Mouse (Mus musculus) kidney, postnatal 36 days (tissue): Measurements from ENCODE around the gene Lrwd1.
"Not testable (repeated sequence)": the region's sequence is repeated elsewhere in the genome, so short reads cannot be mapped to it uniquely, and the experiment has no call there.

ENCODE experiments used
- DNase-seq, 2 experiments: peaks; one replicate each; pipeline ENCODE4 v3.0.0; 2021 to 2022; ENCODE audit warnings: mixed read lengths in 2 of 2

The Lrwd1 gene

DNA sequence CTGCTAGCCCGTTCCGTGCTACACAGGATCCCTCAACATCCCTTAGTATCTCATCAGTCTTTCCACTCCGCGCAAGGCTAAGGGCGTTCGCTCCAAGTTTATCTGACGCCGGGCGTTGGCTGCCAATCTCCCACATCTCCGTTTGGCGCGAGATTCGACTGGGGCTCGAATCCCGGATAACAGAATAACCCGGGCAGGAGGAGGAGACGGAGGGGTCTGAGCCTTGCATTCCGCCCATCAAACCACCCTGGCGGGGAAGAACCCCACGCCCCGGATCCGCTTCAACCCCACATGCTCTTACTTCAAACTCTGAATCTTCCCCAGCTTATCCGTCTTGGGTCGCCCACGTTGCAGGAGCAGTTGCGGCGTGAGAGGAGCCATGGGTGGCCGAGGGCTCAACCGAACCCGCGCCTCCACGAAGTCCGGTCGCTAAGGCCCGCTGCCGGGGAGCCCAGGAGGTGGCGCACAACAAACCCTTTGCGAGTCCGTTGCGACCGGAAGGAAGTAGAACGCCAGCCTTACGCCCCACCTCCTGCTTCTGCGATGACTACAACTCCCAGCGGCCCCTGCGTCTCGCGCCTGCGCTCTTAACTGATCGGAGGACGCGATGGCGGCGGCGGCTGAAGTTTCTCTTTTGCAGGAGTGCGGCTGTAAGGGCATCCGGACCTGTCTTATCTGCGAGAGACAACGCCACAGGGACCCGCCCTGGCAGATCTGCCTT lies at the start of gene Lrwd1, which contains the start of gene Alkbh4:
Gene Lrwd1, minus strand, starts transcription at position 504 of the 721 bp plus-strand sequence.
Gene Alkbh4, plus strand, starts transcription at position 576 of the 721 bp plus-strand sequence.
- peak; percentile 98 for DNase-seq

DNA sequence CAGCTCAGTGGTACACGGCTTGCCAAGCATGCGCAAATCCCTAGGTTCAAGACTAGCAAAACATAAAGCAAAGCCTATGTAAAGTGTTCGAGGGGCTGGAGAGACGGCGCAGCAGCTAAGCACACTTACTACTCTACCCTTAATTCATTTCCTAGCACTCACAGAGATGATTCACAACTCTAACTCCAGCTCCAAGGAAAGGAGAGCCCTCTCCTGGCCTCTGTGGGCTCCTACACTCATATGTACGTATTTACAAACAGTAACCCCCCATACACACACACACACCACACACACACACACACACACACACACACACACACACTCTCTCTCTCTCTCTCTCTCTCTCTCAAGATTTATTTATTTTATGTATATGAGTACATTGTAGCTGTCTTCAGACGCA lies 47.9 kb upstream of the Lrwd1 start:
- no peak for DNase-seq

DNA sequence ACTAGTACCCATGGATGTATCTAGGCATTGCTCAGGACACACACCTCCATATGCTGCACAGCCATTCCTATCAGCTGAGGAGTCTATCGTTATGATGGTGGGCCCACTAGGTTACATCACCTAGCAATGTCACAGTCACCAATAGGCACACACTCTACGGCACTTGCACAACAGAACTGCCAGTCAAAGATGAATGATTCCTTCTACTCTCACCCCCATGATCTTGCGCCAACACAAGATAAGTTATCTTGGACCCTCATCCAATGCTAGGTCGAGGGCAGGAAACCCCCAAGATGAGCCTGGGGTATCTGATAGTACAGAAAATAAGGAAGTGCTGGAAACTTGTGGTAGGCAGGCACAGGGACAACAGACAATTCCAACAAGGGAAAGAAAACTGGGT lies 47.0 kb upstream of the Lrwd1 start:
- DNase-seq, result no peak

GRCm38 (mm10) chr5:136182049-136182448 lies 46.2 kb upstream of the Lrwd1 start:
- no peak for DNase-seq

DNA sequence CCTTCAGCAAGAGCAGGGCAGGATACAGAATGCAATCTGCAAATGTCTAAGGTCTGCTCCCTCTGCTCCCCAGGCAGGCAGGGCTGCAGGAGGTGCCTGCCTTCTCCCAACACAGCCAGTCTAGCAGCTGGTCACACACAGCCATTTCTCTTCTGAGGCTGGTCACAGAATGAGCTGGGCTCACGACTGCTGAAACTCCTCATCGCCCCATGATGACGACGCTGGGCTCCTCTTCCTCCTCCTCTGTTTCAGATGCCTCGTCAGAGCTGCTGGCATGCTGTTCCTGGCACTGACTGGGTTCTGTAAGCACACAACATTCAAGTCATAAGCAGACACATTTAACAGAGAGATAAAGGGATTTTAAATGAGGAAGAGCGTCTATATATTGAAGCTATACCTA lies 45.3 kb upstream of the Lrwd1 start:
- no peak for DNase-seq

DNA sequence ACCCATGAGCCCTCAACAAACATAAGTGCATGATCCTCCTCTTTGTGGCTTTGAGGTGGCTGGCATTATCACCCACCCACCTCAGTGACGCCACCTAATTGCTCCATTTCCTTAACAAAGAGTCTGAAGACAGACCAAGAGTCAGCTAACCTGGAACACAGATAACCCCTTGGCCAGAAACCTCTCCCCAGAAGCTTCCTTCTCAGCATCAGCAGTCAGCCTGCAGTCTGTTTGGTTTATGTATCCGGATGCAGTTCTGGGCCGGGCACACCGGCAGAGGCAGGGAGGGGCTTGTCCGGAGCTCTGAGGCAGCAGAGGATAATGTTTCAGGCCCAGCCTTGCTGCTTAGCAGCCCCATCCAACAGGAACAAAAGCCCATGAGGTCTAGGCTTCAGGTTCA lies 43.7 kb upstream of the Lrwd1 start:
- DNase-seq, result no peak

GRCm38 (mm10) chr5:136173606-136174463 lies 38.0 kb upstream of the Lrwd1 start:
- peak; percentile 79 to 83 for DNase-seq

- DNase-seq, result no peak
These were observed 37.1 kb upstream of the Lrwd1 start for GRCm38 (mm10) chr5:136172939-136173338.

DNA sequence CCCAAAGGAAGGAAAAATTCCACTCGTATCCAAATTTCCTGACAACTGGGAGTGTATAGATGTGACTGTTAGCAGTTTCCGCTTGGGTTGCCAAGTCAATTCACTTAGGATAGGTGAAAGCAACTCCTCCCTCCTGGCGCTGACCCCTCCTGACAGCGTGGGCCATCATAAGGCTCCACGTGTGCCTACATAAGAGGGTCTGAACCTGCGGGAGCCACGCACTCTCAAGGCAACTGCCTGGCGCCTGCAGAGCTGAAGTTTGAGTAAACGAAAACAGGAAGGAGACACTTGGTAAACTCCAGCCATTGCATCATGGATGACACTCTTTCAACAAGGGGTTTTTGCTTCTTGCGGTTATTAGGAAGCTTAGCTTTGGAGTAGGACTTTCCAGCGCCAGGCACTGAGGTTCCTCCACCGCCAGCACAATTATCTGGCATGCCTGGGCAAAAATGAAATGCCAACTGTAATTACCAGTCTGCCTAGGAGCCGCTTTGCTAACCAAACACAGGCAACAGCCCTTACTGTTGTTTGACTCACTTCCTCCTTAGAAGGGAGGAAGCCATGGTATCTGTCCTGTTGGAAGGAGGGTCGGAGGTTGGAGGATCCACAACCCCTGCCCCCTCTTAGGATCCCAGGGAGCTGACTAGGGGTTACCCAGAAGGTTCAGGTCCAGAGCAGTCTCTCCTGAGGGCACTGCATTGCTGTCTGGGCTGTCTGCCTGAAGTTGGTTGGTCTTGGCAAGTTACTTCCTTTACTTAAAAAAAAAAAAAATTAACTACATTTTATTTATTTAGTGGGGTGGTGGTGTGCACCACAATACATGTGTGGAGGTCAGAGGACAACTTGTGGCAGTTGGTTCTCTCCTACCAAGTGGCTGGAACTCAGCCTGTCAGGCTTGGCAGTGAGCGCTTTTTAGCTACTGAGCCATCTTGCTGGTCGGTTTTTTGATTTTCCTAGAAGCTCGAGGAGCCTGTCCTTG lies 35.8 kb upstream of the Lrwd1 start:
- DNase-seq, result peak in 1 of 2 experiments; percentile 12

DNA sequence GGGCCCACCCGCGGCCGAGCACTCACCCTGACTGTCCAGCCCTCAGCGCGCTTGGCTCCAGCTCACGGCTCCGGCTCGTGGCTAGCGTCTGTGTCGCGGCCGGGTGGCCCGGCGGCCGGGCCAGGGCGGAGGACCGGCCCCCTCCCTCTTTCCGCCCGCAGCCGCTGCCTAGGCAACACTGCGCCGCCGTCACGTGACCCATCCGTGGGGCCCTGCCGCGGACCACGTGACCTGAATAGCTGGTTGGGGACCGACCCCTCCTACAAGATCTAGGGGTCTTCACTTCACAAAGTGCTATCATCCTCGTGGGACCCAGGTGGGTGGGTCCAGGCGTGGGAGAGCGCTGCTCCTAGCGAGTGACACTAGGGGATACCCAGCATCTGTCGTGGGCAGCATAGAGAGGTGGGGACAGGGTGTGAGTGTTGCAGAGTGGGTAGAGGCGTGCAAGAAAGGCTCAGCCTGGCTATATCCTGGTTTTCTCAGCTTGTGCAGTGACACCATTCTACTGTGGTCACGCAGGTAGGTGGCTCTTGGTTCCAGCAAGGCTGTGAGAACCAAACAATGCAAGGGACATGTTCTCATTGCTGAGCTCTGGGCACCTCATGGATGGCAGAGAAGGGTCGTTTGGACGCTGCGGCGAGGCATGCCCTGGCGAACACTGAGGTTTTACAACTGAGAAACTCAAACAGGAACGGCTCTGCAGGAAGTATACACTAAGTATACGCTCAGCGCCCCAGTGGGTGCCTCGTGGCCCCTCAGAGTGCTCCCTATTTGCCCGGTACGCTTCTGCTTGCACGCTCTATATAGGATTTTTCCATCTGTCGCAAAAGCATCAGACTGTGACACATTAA lies 34.9 kb upstream of the Lrwd1 start, which contains the start of gene Orai2:
Gene Orai2, minus strand, starts transcription at position 202 of the 851 bp plus-strand sequence.
- DNase-seq, result peak; percentile 75 to 89

DNA sequence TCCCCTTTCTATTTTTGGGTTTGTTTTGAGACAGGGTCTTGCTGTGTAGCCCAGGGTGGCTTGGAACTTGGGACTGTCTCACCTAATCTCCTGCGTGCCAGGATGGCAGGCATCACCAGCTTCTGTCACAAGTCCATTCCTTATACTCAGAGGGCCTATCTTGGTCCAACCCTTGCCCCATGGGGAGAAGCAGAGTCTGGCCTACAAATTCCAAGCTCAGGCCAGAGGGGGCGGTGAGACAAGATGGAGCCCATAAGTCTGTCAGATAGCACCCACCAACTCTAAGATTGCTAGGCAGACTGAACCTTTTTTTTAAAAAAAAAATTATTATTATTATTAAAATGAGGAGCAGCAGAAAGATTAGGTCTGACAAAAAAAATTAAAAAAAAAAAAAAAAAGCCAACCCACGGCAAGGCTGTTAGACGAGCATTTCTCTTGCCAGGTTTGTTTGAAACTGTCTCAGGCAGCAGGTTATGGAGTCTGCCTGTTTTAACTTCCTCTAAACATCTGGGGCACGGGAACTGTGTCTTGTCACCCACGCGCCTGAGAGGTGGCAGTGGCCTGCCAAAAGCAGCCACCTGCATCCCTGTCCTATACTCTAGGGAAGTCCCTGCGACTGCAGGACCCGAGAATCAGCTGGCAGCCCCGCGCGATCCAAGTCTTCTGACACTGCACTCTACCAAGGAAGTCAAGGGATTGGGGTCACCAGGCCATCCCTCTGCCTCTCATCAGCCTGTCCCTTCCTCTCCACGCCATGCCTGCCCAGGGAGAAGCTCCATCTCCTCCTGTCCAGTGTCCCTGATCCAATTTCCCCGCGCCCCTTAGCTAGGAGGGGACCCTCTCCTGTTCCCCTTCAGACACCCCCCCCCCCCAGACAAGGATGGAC lies 34.0 kb upstream of the Lrwd1 start:
- DNase-seq, result peak; percentile 18 to 43

GRCm38 (mm10) chr5:136168071-136168470 lies 32.2 kb upstream of the Lrwd1 start:
- DNase-seq, result no peak

DNA sequence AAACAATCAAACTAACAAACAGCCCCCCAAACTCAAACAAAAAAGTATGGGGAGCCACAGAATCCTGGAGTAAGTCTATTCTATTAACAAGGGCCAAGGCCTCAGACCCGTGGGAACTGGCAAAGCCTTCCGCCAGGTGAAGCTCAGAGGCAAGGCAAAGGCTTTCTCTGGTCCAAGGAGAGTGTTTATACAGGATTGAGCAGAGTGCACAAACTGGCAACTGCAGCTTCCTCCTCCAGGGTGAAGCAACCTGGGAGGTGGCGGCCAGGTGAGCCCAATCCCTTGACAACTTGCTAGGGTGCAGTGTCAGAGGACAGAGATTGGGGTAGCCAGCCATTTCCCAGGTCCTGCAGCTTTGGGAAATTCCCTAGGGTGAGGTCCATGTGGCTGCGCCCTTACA lies 31.4 kb upstream of the Lrwd1 start:
- DNase-seq, result no peak

GRCm38 (mm10) chr5:136165246-136165645 lies 29.4 kb upstream of the Lrwd1 start:
- no peak for DNase-seq

DNA sequence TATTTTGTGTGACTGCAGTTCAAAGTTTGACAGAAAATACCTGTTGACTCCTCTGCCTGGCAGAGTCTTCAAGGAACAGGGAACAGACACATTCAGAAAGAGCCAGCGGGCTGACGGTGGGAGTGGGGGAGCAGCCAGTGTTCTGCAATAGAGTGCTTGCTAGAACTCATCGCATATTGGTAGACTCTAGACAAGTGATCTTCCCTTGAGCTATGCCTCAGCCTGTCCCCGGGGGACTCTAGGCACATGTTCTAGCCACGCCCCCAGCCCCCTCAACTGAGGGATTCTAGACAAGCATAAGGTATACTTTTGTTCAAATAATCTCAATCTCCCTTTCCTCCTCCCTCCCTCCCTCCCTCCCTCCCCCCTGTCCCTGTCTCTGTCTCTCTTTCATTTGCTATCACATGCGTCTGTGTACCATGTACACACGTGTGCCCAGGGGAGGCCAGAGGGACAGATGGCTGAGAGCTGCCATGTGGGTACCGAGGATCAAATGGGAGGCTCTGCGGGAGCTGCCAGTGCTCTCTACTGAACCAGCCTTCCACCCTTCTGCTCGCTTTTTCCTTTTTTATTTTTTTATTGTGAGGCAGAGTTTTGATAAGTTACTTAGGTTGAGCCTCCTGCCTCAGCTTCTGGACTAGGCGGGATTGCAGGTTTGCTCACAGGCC lies 28.1 kb upstream of the Lrwd1 start:
- no peak for DNase-seq

DNA sequence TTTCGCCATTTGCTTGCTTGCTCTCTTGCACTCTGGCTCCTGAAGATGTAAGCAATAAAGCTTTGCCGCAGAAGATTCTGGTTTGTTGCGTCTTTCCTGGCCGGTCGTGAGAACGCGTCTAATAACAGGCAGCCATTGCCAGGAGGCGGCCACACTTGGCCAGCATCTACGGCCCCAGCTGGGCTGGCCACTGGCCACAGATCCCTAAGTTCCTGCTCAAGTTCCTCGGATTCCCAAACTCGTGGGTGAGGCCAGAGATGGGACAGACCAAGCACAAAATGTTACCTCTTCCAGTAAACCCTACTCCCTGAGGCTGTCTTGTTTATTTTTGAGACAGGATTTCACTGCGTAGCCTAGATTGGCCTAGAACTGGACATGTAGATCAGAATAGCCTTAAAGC lies 24.2 kb upstream of the Lrwd1 start:
- DNase-seq, result peak; percentile 43 to 44

DNA sequence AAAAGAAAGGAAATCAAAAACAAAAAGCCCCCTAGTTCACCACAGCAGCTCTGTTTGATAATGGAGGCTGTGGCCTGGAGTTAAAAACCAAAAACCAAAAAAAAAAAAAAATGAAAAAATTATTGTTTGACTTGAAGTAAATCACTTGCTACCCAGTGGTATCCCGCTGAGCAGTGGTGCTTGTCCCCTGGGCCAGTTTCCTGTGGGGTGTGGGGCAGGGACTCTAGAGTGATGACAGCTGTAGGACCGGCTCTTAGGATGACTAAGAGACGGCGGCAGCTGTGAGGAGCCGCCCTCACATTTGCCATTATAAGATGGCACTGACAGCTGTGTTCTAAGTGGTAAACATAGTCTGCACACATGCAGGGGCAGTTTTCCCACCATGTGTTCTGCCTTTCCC lies 19.5 kb upstream of the Lrwd1 start:
- peak in 1 of 2 experiments; percentile 37 for DNase-seq

- DNase-seq, result no peak
These were observed 16.5 kb upstream of the Lrwd1 start for GRCm38 (mm10) chr5:136152365-136152764.

DNA sequence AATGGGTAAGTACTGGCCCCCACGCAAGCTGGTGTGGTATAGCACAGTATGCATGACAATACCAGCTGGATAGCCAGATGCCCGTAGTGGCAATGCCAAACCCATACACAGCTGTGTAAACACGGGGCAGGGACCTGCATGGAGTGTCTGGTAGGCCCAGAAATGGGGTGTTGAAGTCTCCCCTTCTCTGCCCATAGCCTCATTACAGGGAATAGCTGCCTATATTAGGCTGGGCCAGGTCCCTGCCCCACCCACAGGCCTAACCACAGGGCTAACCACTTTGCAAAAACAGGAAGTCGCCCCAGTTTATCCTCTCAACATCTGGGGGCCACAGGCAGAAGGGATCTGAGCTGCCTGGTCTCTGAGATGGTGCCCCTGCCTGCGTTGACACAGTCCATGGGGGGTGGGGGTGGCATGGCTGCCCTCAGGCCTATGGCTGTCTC lies 13.3 kb upstream of the Lrwd1 start:
- not testable (repeated sequence) for DNase-seq

GRCm38 (mm10) chr5:136147704-136148103 lies 11.8 kb upstream of the Lrwd1 start:
- DNase-seq, result no peak
